In the genomic region with DNA sequence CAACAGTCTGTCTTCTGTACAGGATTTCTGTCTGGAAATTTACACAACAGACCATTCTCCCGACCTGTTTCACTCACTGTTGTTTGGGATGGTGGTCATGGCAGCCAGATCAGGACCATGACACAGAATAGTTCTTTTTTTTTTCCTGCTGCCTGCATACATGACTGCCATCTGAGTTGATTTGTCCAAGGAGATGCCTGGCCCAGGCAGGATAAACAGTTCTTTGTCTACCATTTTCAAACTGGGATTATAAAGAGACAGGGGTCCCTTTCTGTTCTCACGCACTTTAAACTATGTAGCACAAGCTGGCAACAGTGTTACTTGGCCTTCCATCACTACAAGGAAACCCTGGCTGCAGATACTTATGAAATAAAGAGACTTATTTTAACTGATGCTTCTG, we compare ENCODE assay signal across 30 mouse cellular contexts.
A peak's percentile ranks its signal among the peaks of the same experiment; 100 is the strongest.
DNase-seq lines count a peak whose midpoint lies in the region; ATAC-seq and TF ChIP-seq lines count a peak whose summit lies in the region.
"Had no signal": no experiment of that assay in that cellular context is flagged by ENCODE, and none has a peak within 500 bp of the region (broad histone marks: within the 10 kb centered on the region; RNA-seq: fewer than 3 reads in every experiment).

No protein-coding gene starts in this region.

- WGBS in heart, embryonic 12.5 days, result 57% methylated on average over 2 of the region's 2 CpGs
- 71% methylated on average over 2 of the region's 2 CpGs for WGBS in midbrain, embryonic 10.5 days
- WGBS in midbrain, postnatal 0 days, result 33% methylated on average over 2 of the region's 2 CpGs

- DNase-seq in heart, adult 11 months, result peak; percentile 57
- DNase-seq in midbrain, embryonic 10.5 days (ENCODE audit: low spot score), result peak; percentile 11
- DNase-seq in midbrain, postnatal 0 days (ENCODE audit: low spot score), result no peak
- DNase-seq in retina, postnatal 1 day, result peak; percentile 11
- no peak for DNase-seq in retina, embryonic 14.5 days (ENCODE audit: low spot score)
- no peak for DNase-seq in embryo, embryonic 9.5 days (ENCODE audit: extremely low spot score)
- DNase-seq: adrenal gland, postnatal 10 days; adrenal gland, postnatal 36 days; B cell, adult 2 months; cerebellum, adult 11 months; cerebellum, adult 2 months; cerebellum, adult 9-11 months; cerebellum, postnatal 25 days; embryo, embryonic 11 days; gastrocnemius, postnatal 10 days; gastrocnemius, postnatal 36 days; heart, postnatal 10 days; heart, postnatal 36 days had no signal

- no peaks in the 10 kb centered on the region for H3K27me3 ChIP-seq in heart, embryonic 12.5 days (replicated peaks)
- H3K27me3 ChIP-seq in midbrain, embryonic 10.5 days (ENCODE audit: low read depth, poor library complexity, severe bottlenecking), result no peaks in the 10 kb centered on the region
- H3K27me3 ChIP-seq in midbrain, postnatal 0 days (ENCODE audit: insufficient read depth, low read length), result no peaks in the 10 kb centered on the region
- H3K27me3 ChIP-seq: embryonic facial prominence, embryonic 12.5 days; embryonic facial prominence, embryonic 15.5 days; heart, embryonic 15.5 days had no signal

- 0 out of 2 replicates have a peak, but pooled peaks cover 2% of the 10 kb centered on the region for H3K9me3 ChIP-seq in heart, embryonic 12.5 days (replicated peaks)
- peaks cover 4% of the 10 kb centered on the region; the same call in 1 of the 2 replicates for H3K9me3 ChIP-seq in midbrain, embryonic 10.5 days (replicated peaks)
- no peaks in the 10 kb centered on the region for H3K9me3 ChIP-seq in midbrain, postnatal 0 days (ENCODE audit: low read length)
- H3K9me3 ChIP-seq: embryonic facial prominence, embryonic 12.5 days; embryonic facial prominence, embryonic 15.5 days; G1E; heart, embryonic 15.5 days had no signal

- no peaks in the 10 kb centered on the region for H3K4me1 ChIP-seq in heart, embryonic 12.5 days (replicated peaks)
- H3K4me1 ChIP-seq in midbrain, embryonic 10.5 days, result no peaks in the 10 kb centered on the region
- no peaks in the 10 kb centered on the region for H3K4me1 ChIP-seq in midbrain, postnatal 0 days (ENCODE audit: insufficient read depth, low read length)
- H3K4me1 ChIP-seq: embryonic facial prominence, embryonic 12.5 days; embryonic facial prominence, embryonic 15.5 days; heart, embryonic 15.5 days had no signal

- no peak for TF ChIP-seq CTCF in midbrain, postnatal 0 days (IDR thresholded peaks at IDR 0.05)

- no peak overlapping the region for H3K4me3 ChIP-seq in heart, embryonic 12.5 days
- no peak overlapping the region for H3K4me3 ChIP-seq in midbrain, embryonic 10.5 days
- H3K4me3 ChIP-seq in midbrain, postnatal 0 days (ENCODE audit: low read depth, low read length), result no peak overlapping the region
- H3K4me3 ChIP-seq: embryonic facial prominence, embryonic 12.5 days; embryonic facial prominence, embryonic 15.5 days; heart, embryonic 15.5 days had no signal

- no peaks in the 10 kb centered on the region for H3K36me3 ChIP-seq in heart, embryonic 12.5 days
- no peaks in the 10 kb centered on the region for H3K36me3 ChIP-seq in midbrain, embryonic 10.5 days
- no peaks in the 10 kb centered on the region for H3K36me3 ChIP-seq in midbrain, postnatal 0 days (ENCODE audit: insufficient read depth, low read length)
- H3K36me3 ChIP-seq: embryonic facial prominence, embryonic 12.5 days; embryonic facial prominence, embryonic 15.5 days; G1E; heart, embryonic 15.5 days had no signal

- no peak overlapping the region for H3K27ac ChIP-seq in heart, embryonic 12.5 days (ENCODE audit: poor library complexity, severe bottlenecking)
- H3K27ac ChIP-seq in midbrain, embryonic 10.5 days (replicated peaks), result no peak overlapping the region
- H3K27ac ChIP-seq in midbrain, postnatal 0 days (ENCODE audit: low read depth, low read length), result no peak overlapping the region
- H3K27ac ChIP-seq: embryonic facial prominence, embryonic 12.5 days; embryonic facial prominence, embryonic 15.5 days; heart, embryonic 15.5 days; hindbrain, embryonic 14.5 days; hindbrain, postnatal 0 days had no signal

- no peak overlapping the region for H3K4me2 ChIP-seq in heart, embryonic 12.5 days
- no peak overlapping the region for H3K4me2 ChIP-seq in midbrain, postnatal 0 days (ENCODE audit: low read depth, low read length, poor library complexity, severe bottlenecking)
- H3K4me2 ChIP-seq: embryonic facial prominence, embryonic 12.5 days; embryonic facial prominence, embryonic 15.5 days; heart, embryonic 11.5 days; heart, embryonic 15.5 days; hindbrain, embryonic 14.5 days had no signal

- no peak overlapping the region for H3K9ac ChIP-seq in heart, embryonic 12.5 days
- H3K9ac ChIP-seq in midbrain, postnatal 0 days (replicated peaks; ENCODE audit: low read length, poor library complexity, severe bottlenecking), result no peak overlapping the region
- H3K9ac ChIP-seq: embryonic facial prominence, embryonic 12.5 days; embryonic facial prominence, embryonic 15.5 days; heart, embryonic 15.5 days; hindbrain, embryonic 14.5 days had no signal

- ATAC-seq in heart, embryonic 12.5 days (ENCODE audit: insufficient number of reproducible peaks, low FRiP score), result no peak
- no peak for ATAC-seq in midbrain, postnatal 0 days (ENCODE audit: low FRiP score)
- ATAC-seq: forebrain, embryonic 16.5 days; hindbrain, postnatal 0 days; inflammation-experienced regulatory T-cells, adult 6 months; intestine, embryonic 16.5 days; Patski had no signal

Comparison
In these comparisons a context has a peak if more than half of its experiments do, and no peak if none do; other contexts are left out.
1. DNase-seq: peak in heart, adult 11 months (single experiment), midbrain, embryonic 10.5 days (single experiment) and retina, postnatal 1 day (single experiment); none in midbrain, postnatal 0 days (single experiment), retina, embryonic 14.5 days (single experiment) and embryo, embryonic 9.5 days (single experiment).